Mouse (Mus musculus): ENCODE results near the gene Slc8a3. TPM values are rescaled to one million over a fixed set of nuclear protein-coding genes. Genes with fewer than 3 reads are reported as not detected.
A peak's percentile ranks its signal among the peaks of the same experiment; 100 is the strongest.
"Not testable (repeated sequence)": the region's sequence is repeated elsewhere in the genome, so short reads cannot be mapped to it uniquely, and the experiment has no call there.

Slc8a3 gene
- 3.4 and 3.6 TPM in 2 replicates for polyA plus RNA-seq (2015; fragmentation: Nextera tagmentation; extraction: Ambion mirVana)

DNA sequence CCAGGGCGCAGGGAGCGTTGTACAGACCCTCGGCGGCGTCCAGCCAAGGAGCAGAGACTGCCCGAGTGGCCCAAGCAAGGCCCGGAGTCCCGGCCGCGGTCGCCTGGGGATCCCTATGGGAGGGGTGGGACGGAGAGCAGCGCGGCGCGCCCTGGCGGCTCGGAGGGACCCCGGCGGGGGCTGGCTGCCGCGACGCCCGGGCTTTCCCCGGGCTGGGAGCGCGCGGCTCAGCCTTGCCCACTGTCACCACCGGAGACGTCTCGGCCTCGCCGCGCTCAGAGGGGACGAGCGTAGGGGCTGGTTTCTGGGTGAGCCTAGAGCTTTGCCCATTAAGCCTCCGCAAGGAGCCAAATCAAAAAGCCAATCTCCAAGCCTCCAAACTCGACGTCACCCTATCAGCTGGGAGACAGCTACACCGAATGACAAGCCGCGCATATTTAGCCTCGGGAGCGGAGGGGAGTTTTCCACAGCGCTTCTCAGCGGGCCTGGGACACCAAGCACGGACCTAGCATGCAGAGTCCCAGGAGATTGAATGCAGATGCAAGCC is at the start of gene Slc8a3:
Gene Slc8a3 (minus strand): TSS at position 306 of the 547 bp plus-strand sequence.
- peaks cover 7% of the 10 kb centered on the region for H3K27me3 ChIP-seq
- H3K9ac ChIP-seq (replicated peaks) = peak within 1 kb of the TSS; percentile 85
- peak within 1 kb of the TSS; percentile 66 for H3K4me3 ChIP-seq (replicated peaks)
- H3K27ac ChIP-seq = peak within 1 kb of the TSS; percentile 85
- H3K4me1 ChIP-seq (replicated peaks) = peaks cover 19% of the 10 kb centered on the region
- no peaks in the 10 kb centered on the region for H3K36me3 ChIP-seq
- peak within 1 kb of the TSS; percentile 83 for H3K4me2 ChIP-seq (replicated peaks)
- peak; percentile 82 for ATAC-seq
- H3K9me3 ChIP-seq = no peaks in the 10 kb centered on the region
- WGBS = 0% methylated on average over 44 of the region's 47 CpGs

DNA sequence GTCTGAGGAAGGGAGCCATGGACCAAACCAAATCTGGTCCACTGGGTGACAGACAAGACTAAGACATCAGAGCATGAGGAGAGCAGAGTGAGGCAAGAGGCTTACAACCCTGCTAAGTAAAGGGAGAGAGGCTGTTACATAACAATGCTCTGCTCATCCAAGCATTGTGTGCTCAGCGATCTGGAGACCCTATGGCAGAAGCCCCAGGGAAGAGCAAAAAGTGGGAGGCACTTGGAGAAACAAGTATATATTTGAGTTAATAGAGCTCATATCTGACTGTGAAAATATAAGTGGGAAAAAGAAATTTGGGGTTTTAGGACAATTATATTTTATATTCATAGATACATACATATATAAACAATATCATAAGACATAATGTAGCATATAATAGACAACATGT is 46.4 kb upstream of the Slc8a3 start, which contains the start of gene Gm4787:
Gene Gm4787 (minus strand): TSS at position 101 of the 400 bp plus-strand sequence.
- not testable (repeated sequence) for H3K27me3 ChIP-seq; H3K4me3 ChIP-seq (replicated peaks); ATAC-seq; H3K4me1 ChIP-seq (replicated peaks); H3K9me3 ChIP-seq; H3K27ac ChIP-seq; H3K9ac ChIP-seq (replicated peaks); H3K4me2 ChIP-seq (replicated peaks); H3K36me3 ChIP-seq
- 56% methylated on average over 1 of the region's 1 CpGs for WGBS

DNA sequence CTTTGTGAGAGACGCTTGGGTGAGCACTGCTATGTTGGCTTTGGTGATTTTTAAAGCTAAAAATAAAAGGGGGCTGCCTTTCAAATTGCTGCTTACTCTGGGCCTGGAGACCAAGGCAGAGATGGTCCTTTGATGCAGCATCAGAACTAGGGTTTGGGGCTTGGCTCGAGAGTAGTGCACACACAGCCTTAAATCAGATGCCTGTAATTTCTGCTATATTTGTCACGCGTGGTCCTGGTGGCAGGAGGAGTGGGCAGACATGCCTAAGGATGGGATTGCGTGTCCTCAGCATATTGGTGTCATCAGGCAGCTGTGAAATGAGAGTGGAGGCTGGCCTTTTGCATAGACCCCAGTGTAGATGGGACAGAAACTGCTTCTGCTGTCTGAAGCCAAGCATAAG is 861 bp upstream of the Slc8a3 start:
- ATAC-seq = no peak
- 70% methylated on average over 5 of the region's 5 CpGs for WGBS
- 0 out of 2 replicates have a peak overlapping the region, but pooled peaks have one; percentile 85 for H3K9ac ChIP-seq (replicated peaks)
- no peaks in the 10 kb centered on the region for H3K36me3 ChIP-seq
- H3K27me3 ChIP-seq = peaks cover 7% of the 10 kb centered on the region
- H3K27ac ChIP-seq = no peak overlapping the region
- peak overlapping the region; percentile 66 for H3K4me3 ChIP-seq (replicated peaks)
- peaks cover 19% of the 10 kb centered on the region for H3K4me1 ChIP-seq (replicated peaks)
- no peaks in the 10 kb centered on the region for H3K9me3 ChIP-seq
- H3K4me2 ChIP-seq (replicated peaks) = peak overlapping the region; percentile 83

DNA sequence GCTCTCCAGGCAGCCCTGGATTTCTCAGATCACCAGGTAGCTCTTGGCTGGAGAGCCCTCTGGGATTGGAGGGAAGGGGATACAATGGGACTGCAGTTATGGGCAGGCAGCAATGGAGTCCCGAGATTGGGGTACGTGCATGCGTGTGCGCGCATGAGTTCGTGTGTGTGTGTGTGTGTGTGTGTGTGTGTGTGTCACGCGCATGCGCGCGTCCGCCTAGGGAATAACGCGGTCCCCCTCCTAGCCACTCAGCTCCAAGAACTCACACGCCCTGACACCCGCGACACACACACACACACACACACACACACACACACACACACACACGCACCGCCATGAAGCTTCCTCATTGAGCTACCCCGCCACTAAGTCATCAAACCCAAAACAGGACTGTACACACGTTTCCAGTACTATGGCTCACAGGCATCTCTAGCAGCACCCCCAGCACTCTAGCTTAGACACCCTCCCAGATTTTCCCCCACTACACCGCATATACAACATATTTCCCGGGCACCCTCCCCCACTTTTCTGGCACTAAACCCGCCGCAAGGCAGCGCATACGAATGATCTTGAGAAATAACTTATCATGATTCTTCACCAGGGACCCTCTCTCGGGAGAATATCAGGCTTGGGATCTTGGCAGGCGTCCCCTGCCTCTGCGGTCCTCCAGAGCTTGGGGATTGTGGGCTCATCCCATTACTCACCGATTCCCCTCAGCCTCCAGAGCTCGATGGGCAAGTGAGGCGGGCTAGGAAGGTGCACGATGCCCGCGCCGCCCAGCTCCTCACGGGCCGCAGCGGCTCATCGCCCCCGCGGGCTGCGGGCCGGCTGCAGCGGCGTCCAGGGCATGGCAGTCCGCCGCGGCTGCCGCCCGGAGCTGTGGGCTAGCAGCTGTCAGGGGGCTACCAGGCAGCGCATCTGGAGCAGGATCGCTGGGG is 774 bp downstream of the Slc8a3 start:
- ATAC-seq = peak; percentile 84
- Histone ChIP-seq H3K27ac (peak overlapping the region; percentile 85), H3K9ac (replicated peaks) (peak overlapping the region; percentile 85), H3K4me3 (replicated peaks) (peak overlapping the region; percentile 66), H3K36me3 (no peaks in the 10 kb centered on the region), H3K9me3 (no peaks in the 10 kb centered on the region), H3K4me2 (replicated peaks) (peak overlapping the region; percentile 83), H3K4me1 (replicated peaks) (peaks cover 19% of the 10 kb centered on the region), H3K27me3 (peaks cover 7% of the 10 kb centered on the region)
- 1% methylated on average over 41 of the region's 54 CpGs for WGBS

DNA sequence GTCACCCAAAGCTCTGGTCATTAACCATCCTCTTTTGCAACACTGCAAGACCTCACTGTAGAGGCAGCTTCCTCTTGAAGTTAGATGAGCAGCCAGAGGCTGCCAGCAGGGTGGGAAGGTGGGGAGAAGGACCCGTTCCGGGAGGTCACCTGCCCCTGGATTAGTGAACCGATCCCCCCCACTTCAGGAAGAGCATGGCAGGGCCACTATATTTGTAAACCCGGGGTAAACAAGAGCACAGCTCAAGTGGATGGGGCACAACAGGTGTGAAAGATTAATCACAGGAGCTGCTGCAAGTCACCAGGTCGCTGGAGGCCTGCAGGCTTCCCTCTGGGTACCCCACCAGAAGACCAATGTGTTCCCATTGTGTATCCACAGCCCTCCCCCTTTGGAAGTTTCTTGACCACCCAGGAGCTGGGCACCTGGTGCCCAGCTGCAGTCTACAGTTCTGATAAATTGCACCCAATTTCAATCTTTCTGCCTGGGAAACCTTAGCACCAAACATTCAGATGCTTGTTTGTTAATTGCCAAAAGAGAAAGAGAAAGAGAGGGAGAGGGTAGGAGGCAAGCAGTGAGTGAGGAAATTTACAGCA is 1.8 kb downstream of the Slc8a3 start:
- Histone ChIP-seq H3K36me3 (no peaks in the 10 kb centered on the region), H3K4me3 (replicated peaks) (peak overlapping the region; percentile 66; the same call in 1 of the 2 replicates), H3K4me2 (replicated peaks) (peak overlapping the region; percentile 83), H3K4me1 (replicated peaks) (peaks cover 19% of the 10 kb centered on the region), H3K27ac (peak overlapping the region; percentile 67), H3K27me3 (peaks cover 7% of the 10 kb centered on the region), H3K9ac (replicated peaks) (peak overlapping the region; percentile 85; the same call in 1 of the 2 replicates), H3K9me3 (no peaks in the 10 kb centered on the region)
- WGBS = 39% methylated on average over 5 of the region's 5 CpGs
- ATAC-seq = no peak

DNA sequence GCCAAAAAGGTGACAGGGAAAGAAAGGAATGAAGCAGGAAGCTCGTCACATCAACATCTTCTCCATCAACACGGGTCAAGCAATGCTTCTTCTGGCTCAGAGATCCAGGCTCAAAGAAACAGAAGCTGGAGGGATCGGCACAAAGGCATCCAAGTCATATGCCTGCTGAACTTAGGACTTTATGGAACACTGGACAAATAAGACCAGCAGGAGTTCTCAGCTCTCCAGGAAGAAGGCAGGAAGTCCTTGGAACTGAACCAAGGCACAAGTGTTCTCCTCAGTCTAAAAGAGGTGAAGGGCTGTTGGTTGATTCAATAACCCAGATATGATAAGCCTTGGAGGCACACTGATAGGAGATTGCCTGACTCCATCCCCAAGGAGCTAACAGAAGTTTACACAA is 8.0 kb downstream of the Slc8a3 start:
- Histone ChIP-seq H3K27ac (no peak overlapping the region), H3K9ac (replicated peaks) (no peak overlapping the region), H3K4me3 (replicated peaks) (no peak overlapping the region), H3K4me1 (replicated peaks) (peaks cover 12% of the 10 kb centered on the region), H3K27me3 (no peaks in the 10 kb centered on the region), H3K4me2 (replicated peaks) (no peak overlapping the region), H3K9me3 (no peaks in the 10 kb centered on the region), H3K36me3 (no peaks in the 10 kb centered on the region)
- ATAC-seq = no peak
- 92% methylated on average over 3 of the region's 3 CpGs for WGBS

DNA sequence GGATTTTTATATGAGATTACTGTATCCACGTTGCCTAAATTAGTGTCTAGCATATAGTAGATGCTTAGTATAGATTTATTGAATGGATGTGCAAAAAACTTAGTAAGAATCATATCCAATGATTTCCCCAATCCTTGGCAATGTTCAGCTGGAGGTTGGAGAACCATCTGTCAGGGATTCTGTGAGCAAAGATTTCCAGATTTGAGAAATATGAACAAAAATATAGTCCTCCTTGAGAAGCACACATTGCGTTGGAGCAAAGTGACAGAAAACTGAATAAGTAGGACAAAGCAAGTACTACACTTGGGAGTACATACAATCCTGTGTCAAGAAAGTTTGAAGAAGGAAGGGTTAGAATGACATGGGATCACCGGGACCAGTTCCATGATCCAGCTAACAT is 8.9 kb downstream of the Slc8a3 start:
- H3K36me3 ChIP-seq = no peaks in the 10 kb centered on the region
- H3K27ac ChIP-seq = no peak overlapping the region
- WGBS = 95% methylated on average over 3 of the region's 3 CpGs
- H3K27me3 ChIP-seq = no peaks in the 10 kb centered on the region
- H3K9ac ChIP-seq (replicated peaks) = no peak overlapping the region
- peaks cover 12% of the 10 kb centered on the region for H3K4me1 ChIP-seq (replicated peaks)
- no peak for ATAC-seq
- H3K4me3 ChIP-seq (replicated peaks) = no peak overlapping the region
- no peak overlapping the region for H3K4me2 ChIP-seq (replicated peaks)
- no peaks in the 10 kb centered on the region for H3K9me3 ChIP-seq

DNA sequence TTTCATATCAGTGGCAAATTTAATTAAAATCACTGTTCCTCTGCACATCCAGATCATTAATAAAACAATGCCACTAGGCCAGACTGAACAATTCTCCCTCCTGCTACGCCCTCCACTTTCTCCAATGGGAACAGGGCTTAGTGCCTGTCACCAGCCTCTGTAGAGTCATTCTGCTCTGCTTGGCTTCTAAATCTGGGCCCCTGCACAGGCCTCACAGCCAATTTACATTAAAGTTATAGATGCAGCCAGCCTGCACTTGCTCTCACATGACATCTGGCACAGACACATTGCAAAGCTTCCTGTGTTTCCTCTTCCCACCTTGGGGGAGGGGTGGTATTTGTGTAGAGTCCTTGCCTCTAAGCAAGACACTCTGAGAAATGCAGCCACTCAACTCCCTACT is 12.0 kb downstream of the Slc8a3 start:
- Histone ChIP-seq H3K27ac (peak overlapping the region; percentile 36; the same call in 1 of the 2 replicates), H3K27me3 (no peaks in the 10 kb centered on the region), H3K9me3 (no peaks in the 10 kb centered on the region), H3K4me1 (replicated peaks) (peaks cover 18% of the 10 kb centered on the region), H3K4me2 (replicated peaks) (no peak overlapping the region), H3K36me3 (no peaks in the 10 kb centered on the region), H3K4me3 (replicated peaks) (no peak overlapping the region), H3K9ac (replicated peaks) (no peak overlapping the region)
- ATAC-seq = no peak
- 56% methylated on average over 1 of the region's 1 CpGs for WGBS

DNA sequence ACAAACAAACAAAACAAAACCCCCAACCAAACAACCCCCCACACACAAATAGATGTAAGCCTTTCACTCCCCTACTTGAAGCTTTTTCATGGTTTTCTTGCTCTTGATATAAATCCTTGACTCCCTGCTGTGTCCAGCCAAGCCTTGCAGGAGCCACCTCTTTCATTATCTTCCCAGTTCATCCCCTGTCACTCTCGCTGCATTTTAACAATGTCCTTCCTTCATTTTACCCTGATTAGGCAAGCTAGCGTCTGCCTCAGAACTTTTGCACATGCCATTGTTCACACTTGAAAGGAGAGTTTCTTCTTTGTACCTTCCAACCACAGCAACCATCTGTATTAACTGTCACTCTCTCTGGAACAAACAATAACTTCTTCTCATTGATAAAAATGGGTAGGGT is 15.2 kb downstream of the Slc8a3 start:
- no peak overlapping the region for H3K4me2 ChIP-seq (replicated peaks)
- 4% methylated on average over 2 of the region's 2 CpGs for WGBS
- H3K4me1 ChIP-seq (replicated peaks) = peaks cover 18% of the 10 kb centered on the region
- peaks cover 17% of the 10 kb centered on the region for H3K36me3 ChIP-seq
- no peak overlapping the region for H3K27ac ChIP-seq
- no peak overlapping the region for H3K4me3 ChIP-seq (replicated peaks)
- no peak overlapping the region for H3K9ac ChIP-seq (replicated peaks)
- H3K27me3 ChIP-seq = no peaks in the 10 kb centered on the region
- no peaks in the 10 kb centered on the region for H3K9me3 ChIP-seq
- ATAC-seq = no peak

DNA sequence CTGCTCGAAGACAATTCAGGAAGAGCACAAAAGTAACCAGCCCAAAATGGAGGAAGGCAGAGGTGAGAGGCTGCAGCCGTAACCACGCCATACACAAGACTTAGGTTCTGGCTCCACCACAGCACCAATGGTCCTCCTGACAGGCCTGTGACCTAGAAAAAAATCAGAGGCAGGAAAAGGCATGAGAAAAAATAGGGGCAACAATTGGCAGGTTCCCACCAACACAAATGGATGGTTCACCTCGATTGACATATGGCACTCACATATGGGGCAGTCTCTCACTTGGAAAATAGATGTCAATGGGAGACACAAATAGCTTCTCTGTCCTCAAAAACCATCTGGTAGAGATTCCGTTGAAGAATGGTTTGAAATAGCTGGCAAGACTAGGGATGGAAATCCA is 17.0 kb downstream of the Slc8a3 start:
- no peak overlapping the region for H3K4me2 ChIP-seq (replicated peaks)
- no peak for ATAC-seq
- H3K27ac ChIP-seq = no peak overlapping the region
- H3K36me3 ChIP-seq = peaks cover 17% of the 10 kb centered on the region
- peaks cover 13% of the 10 kb centered on the region for H3K4me1 ChIP-seq (replicated peaks)
- 96% methylated on average over 5 of the region's 5 CpGs for WGBS
- no peaks in the 10 kb centered on the region for H3K27me3 ChIP-seq
- no peak overlapping the region for H3K4me3 ChIP-seq (replicated peaks)
- no peaks in the 10 kb centered on the region for H3K9me3 ChIP-seq
- H3K9ac ChIP-seq (replicated peaks) = no peak overlapping the region

DNA sequence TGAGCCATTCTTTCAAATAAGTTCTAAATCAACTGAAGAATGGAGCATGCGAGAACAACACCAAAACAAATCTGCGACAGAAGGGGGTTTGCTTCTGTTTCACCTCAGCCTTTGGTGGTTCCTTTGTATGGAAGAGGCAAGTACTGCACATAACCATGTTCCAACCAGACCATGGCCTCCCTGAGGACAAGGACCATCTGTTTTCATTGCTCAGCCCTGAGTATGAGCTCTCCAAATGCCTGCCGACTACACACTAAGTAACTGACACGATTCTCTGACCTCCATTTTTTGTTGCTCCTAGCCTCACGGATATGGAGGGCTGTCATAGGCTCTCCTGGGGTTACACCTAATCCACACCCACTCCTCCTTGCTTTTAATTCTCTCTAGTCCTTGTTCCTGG is 29.4 kb downstream of the Slc8a3 start:
- H3K4me1 ChIP-seq (replicated peaks) = no peaks in the 10 kb centered on the region
- H3K9me3 ChIP-seq = no peaks in the 10 kb centered on the region
- ATAC-seq = no peak
- no peak overlapping the region for H3K4me2 ChIP-seq (replicated peaks)
- H3K36me3 ChIP-seq = no peaks in the 10 kb centered on the region
- no peaks in the 10 kb centered on the region for H3K27me3 ChIP-seq
- H3K9ac ChIP-seq (replicated peaks) = no peak overlapping the region
- WGBS = 80% methylated on average over 5 of the region's 5 CpGs
- H3K27ac ChIP-seq = no peak overlapping the region
- no peak overlapping the region for H3K4me3 ChIP-seq (replicated peaks)

DNA sequence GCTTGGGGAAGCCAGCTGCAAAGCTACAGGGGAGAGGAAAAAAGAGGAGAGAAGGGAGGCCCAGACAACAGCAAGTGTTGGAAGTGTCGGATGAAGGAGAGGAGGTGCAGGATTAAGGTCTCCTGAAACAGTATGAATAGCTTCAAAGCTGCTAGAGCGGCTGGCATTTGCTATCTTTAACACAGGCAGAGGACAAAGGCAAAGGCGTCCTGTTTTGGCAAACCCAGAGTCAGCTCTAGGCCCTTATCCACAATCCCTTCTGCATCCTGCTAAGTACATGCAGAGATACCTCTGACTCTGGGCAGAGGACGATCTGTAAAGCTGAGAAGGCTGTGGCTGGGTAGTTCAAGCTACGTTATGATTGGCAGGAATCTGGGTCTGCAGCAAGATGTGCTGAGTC is 38.4 kb downstream of the Slc8a3 start:
- H3K27me3 ChIP-seq = no peaks in the 10 kb centered on the region
- peaks cover 5% of the 10 kb centered on the region; the same call in 1 of the 2 replicates for H3K4me1 ChIP-seq (replicated peaks)
- H3K9me3 ChIP-seq = no peaks in the 10 kb centered on the region
- WGBS = 19% methylated on average over 5 of the region's 5 CpGs
- H3K9ac ChIP-seq (replicated peaks) = no peak overlapping the region; the same call in 1 of the 2 replicates
- ATAC-seq = no peak
- no peak overlapping the region for H3K4me2 ChIP-seq (replicated peaks)
- no peak overlapping the region for H3K4me3 ChIP-seq (replicated peaks)
- H3K27ac ChIP-seq = no peak overlapping the region
- no peaks in the 10 kb centered on the region for H3K36me3 ChIP-seq

Measured in midbrain, embryonic 13.5 days (tissue).